Mouse (Mus musculus) B cell, adult 62 days (primary cell): Measurements from ENCODE around the gene C5ar2. TPM values are rescaled to one million over a fixed set of nuclear protein-coding genes. Genes with fewer than 3 reads are reported as not detected.

ENCODE experiments used
- total RNA-seq: library from RNA; stranded (reverse); gene quantifications from 4 replicates; pipeline ENCODE4 v1.2.4, GENCODE M21; 2023

Gene C5ar2
- total RNA-seq: 1.3 to 2.0 TPM (median 1.5 TPM) in 4 replicates

DNA sequence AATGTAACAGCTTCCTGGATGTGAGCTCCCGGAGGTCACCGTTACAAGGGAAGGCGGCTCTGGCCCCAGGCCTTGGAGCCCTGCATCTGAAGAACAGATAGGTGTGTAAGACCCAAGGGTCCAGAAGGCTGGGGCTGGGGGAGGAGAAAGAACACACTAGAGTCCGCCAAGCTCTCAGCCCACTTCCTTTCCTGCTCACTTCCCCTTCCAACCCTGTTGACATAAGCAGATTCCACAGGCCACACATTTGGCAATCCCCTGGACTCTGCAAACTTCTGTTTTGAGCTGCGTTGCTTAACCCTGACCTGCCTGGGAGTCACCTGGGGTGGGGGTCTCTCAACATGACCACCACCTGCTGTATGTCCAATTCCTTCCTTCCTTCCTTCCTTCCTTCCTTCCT lies at the start of gene C5ar2:
Gene C5ar2 (minus strand): TSS at position 88 of the 400 bp plus-strand sequence.

DNA sequence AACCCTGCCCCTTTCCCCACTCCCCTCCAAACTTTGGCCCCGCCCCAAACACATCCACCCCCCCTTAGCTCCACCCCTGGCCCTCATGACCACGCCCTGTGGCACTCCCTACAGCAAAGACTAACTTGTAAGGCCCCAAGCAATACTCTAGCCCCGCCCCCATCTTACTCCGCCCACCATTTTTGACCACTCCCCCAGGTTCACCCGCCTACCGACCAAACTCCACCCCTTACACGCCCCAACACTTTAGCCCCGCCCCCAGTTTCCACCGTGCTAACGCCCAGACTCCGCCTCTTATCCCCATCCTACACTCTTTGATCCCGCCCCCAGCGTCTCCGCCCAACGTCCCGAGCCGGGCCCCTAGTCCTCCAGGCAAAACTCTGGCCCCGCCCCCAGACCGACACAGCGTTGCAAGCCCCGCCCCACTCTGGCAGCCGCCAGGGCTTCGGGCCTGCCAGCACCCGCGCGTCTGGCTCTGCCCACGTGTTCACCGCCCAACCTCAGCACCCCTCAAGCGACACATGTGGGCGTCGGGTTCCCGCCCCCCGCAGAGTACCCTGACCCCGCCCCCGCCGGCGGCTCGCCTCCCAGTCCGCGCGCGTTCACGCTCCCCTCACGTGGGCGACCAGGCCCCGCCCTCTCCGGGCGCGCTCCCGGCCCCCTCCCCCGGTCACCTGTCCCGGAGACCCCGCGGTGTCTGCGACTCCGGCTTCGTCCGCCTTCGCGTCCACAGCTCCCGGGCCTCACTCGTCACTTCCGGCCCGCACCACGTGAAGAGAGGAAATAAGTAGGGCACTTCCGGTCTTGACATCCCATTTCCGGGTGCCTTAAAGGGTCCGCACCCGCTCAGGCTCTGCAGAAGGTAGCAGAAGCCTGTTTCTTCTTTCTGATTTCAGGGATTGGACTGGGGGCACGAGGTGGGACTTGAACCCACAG lies 42.3 kb upstream of the C5ar2 start, which contains the start of gene Ccdc9:
Gene Ccdc9 (minus strand): TSS at position 770 of the 936 bp plus-strand sequence.

DNA sequence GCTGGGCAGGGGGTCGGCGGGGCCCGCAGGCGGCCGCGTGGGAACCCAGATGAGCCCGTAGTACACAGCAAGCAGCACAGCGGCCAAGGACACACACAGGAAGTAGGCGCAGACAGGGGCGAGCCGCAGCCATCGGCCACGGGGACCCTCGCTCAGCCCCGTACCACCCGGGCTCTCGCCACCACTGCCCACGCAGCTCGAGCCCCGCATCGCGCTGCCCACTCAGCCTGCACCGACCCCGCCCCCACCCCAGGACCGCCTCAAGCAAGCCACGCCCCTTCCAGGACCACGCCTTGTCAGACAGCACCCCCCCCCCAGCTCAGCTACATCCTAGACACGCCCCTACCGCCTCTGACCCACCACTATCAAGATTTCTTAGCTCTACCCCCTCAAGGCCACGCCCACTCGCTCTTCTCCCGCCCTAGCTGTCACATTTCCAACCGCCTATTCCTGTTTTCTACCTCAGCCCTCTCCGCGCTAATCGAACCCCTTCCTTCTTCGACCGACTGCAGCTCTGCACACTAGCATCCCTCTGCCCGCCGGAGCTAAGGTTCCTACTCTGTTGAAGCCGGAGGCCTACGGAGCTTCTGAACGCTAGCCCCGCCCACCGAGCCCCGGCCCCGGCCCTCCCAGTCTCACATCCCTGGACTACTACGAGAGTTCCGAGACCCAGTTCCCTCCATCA lies 29.3 kb upstream of the C5ar2 start, which contains the start of gene Inafm1:
Gene Inafm1 (minus strand): TSS at position 537 of the 685 bp plus-strand sequence.

DNA sequence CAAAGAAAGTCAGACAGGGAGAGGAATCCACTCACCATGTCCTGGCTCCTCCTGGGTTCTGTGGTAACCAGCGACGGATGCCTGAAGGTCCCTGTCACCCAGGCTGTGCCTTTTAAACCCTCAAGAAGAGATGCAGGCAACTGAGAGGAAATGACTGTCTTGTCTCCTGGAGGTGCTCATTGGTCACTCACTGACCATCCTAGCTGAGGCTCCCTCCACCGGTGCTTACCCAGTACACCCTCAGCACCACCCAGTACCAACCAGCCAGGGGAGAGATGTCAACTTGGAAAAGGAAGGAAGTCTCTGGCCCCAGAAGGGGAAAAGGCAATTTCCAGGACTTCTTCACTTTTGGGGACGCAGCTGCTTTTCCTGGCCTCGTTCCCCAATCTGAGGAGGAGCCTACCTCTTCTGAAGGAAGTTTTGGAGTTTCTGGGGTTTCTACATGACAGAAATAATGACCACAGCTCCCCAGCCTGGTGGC lies 15.2 kb upstream of the C5ar2 start, which contains the start of gene C5ar1:
Gene C5ar1 (minus strand): TSS at position 431 of the 481 bp plus-strand sequence.

DNA sequence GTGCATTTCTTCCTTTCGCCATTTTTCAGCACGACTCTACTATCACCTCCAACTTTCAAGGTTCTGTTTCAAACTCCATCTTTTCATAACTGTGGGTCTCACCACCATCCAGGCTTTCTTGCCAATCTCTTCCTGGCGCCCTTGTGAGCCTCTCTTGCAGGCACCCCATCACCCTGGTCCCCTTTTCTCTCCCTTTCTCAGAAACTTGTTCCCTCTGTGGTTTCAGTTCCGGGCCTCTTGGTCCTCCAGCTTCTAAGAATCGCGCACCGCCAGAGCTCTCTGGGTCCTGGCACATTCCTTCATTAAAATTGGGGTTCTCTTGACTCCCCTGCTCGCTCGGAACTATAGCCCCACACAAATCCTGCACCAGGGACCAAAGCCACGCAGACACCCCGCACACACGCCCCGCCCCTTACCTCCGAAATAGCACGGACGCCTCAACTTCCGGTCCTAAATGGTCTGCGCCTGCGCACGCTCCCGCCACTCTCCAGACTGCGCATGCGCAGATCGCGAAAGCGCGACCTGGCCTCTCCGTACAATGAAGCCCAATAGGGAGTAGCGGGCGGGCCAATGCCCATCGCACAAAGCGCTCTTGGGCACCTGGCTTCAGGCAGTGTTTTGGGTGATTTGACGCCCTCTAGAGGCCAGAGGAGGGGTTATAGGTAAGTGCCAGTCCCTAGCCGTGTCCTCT lies 22.2 kb downstream of the C5ar2 start, which contains the start of gene Dhx34:
Gene Dhx34 (minus strand): TSS at position 456 of the 691 bp plus-strand sequence.

Other genes with a start within 250 kb of the C5ar2 start
- 68.6 to 83.5 TPM (median 74.4 TPM) in 4 replicates for gene Bicra, start 196.2 kb downstream of the C5ar2 start, total RNA-seq
- not detected in 4 replicates for gene Zfp541, start 182.3 kb downstream of the C5ar2 start, total RNA-seq
- gene Napa, start 145.7 kb downstream of the C5ar2 start, total RNA-seq: 396 to 429 TPM (median 418 TPM) in 4 replicates
- 41.7 to 47.7 TPM (median 47.3 TPM) in 4 replicates for gene Kptn, start 124.3 kb downstream of the C5ar2 start, total RNA-seq
- gene Slc8a2, start 114.3 kb downstream of the C5ar2 start, total RNA-seq: 0.15 to 0.27 TPM (median 0.20 TPM) in 4 replicates
- gene Meis3, start 69.1 kb downstream of the C5ar2 start, total RNA-seq: 15.3 to 24.5 TPM (median 19.8 TPM) in 4 replicates
- gene Dhx34, start 22.1 kb downstream of the C5ar2 start, total RNA-seq: 45.3 to 52.6 TPM (median 50.0 TPM) in 4 replicates
- not detected in 4 replicates for gene C5ar1, start 15.4 kb upstream of the C5ar2 start, total RNA-seq
- 33.1 to 39.0 TPM (median 33.8 TPM) in 4 replicates for gene Inafm1, start 29.5 kb upstream of the C5ar2 start, total RNA-seq
- gene Ccdc9, start 42.6 kb upstream of the C5ar2 start, total RNA-seq: 436 to 443 TPM (median 440 TPM) in 4 replicates
- 9.9 to 18.6 TPM (median 14.2 TPM) in 4 replicates for gene Bbc3, start 64.2 kb upstream of the C5ar2 start, total RNA-seq
- gene Sae1, start 143.7 kb upstream of the C5ar2 start, total RNA-seq: 45.3 to 57.1 TPM (median 50.7 TPM) in 4 replicates
- 83.6 to 104 TPM (median 96.1 TPM) in 4 replicates for gene Zc3h4, start 156.8 kb upstream of the C5ar2 start, total RNA-seq
- 32.2 to 39.7 TPM (median 39.1 TPM) in 4 replicates for gene Tmem160, start 208.6 kb upstream of the C5ar2 start, total RNA-seq
- gene Npas1, start 233.6 kb upstream of the C5ar2 start, total RNA-seq: not detected in 4 replicates